Mouse (Mus musculus): ENCODE data around the gene Akr7a5. TPM values are rescaled to one million over a fixed set of nuclear protein-coding genes. Genes with fewer than 3 reads are reported as not detected.

The Akr7a5 gene
- total and polyA plus RNA-seq, 3 experiments = 39.4 to 43.2 TPM; not detected in 1

GRCm38 (mm10) chr4:139289017-139289416 lies 21.5 kb upstream of the Akr7a5 start:
- Histone ChIP-seq H3K4me1 (ENCODE audit: control insufficient read depth in 1 of 2, insufficient read depth in 2 of 2, low read length in 2 of 2) (no peaks in the 10 kb centered on the region), H3K27me3 (ENCODE audit: control insufficient read depth in 1 of 2, insufficient read depth in 2 of 2, low read length in 2 of 2) (no peaks in the 10 kb centered on the region), H3K27ac (ENCODE audit: control insufficient read depth, low read depth, low read length) (no peak overlapping the region), H3K9me3 (replicated peaks; ENCODE audit: insufficient read depth, low read length) (no peaks in the 10 kb centered on the region), H3K4me3 (ENCODE audit: control insufficient read depth in 1 of 2, insufficient read depth in 1 of 2, low read depth in 2 of 2, low read length in 2 of 2) (no peak overlapping the region), H3K9ac (ENCODE audit: control insufficient read depth, low read depth, low read length, poor library complexity, severe bottlenecking) (no peak overlapping the region), H3K36me3 (ENCODE audit: control insufficient read depth in 1 of 2, insufficient read depth in 2 of 2, low read length in 2 of 2) (no peaks in the 10 kb centered on the region; a peak in 2 of 4 replicates), H3K79me2 (ENCODE audit: control insufficient read depth, insufficient read depth, low read length, poor library complexity) (no peaks in the 10 kb centered on the region)
- TF ChIP-seq SMC3 (IDR thresholded peaks at IDR 0.05; ENCODE audit: low read depth, low read length) (peak; percentile 63), RAD21 (IDR thresholded peaks at IDR 0.05; ENCODE audit: low read depth, low read length) (peak; percentile 34), NELFE (IDR thresholded peaks at IDR 0.05; ENCODE audit: low read depth, low read length) (no peak), CTCF (IDR thresholded peaks at IDR 0.05 in 2 of 3, conservative IDR thresholded peaks at IDR 0.05 in 1 of 3; ENCODE audit: control insufficient read depth in 1 of 3, insufficient read depth in 1 of 3, low read depth in 2 of 3, low read length in 3 of 3, poor library complexity in 1 of 3, severe bottlenecking in 1 of 3) (peak; percentile 71 to 86 (median 79))
- peak; percentile 69 for DNase-seq (ENCODE audit: low read depth, low spot score)

- Histone ChIP-seq H3K4me3 (ENCODE audit: control insufficient read depth in 1 of 2, insufficient read depth in 1 of 2, low read depth in 2 of 2, low read length in 2 of 2) (no peak overlapping the region), H3K4me1 (ENCODE audit: control insufficient read depth in 1 of 2, insufficient read depth in 2 of 2, low read length in 2 of 2) (no peaks in the 10 kb centered on the region)
- TF ChIP-seq MAZ (IDR thresholded peaks at IDR 0.05; ENCODE audit: low read depth, low read length) = no peak
- no peak for TF ChIP-seq MYB (IDR thresholded peaks at IDR 0.05; ENCODE audit: low read depth, low read length)
- TF ChIP-seq CTCF (IDR thresholded peaks at IDR 0.05 in 2 of 3, conservative IDR thresholded peaks at IDR 0.05 in 1 of 3; ENCODE audit: control insufficient read depth in 1 of 3, insufficient read depth in 1 of 3, low read depth in 2 of 3, low read length in 3 of 3, poor library complexity in 1 of 3, severe bottlenecking in 1 of 3) = no peak
- no peak for TF ChIP-seq NRF1 (IDR thresholded peaks at IDR 0.05; ENCODE audit: insufficient read depth, low read depth, low read length, poor library complexity, severe bottlenecking)
Observed at GRCm38 (mm10) chr4:139291099-139291498, 19.4 kb upstream of the Akr7a5 start.

GRCm38 (mm10) chr4:139292038-139292437 lies 18.5 kb upstream of the Akr7a5 start:
- no peak for DNase-seq (ENCODE audit: low read depth, low spot score)
- no peaks in the 10 kb centered on the region; a peak in 2 of 4 replicates for H3K36me3 ChIP-seq (ENCODE audit: control insufficient read depth in 1 of 2, insufficient read depth in 2 of 2, low read length in 2 of 2)
- no peaks in the 10 kb centered on the region for H3K4me1 ChIP-seq (ENCODE audit: control insufficient read depth in 1 of 2, insufficient read depth in 2 of 2, low read length in 2 of 2)
- H3K4me3 ChIP-seq (ENCODE audit: control insufficient read depth in 1 of 2, insufficient read depth in 1 of 2, low read depth in 2 of 2, low read length in 2 of 2) = no peak overlapping the region
- H3K9me3 ChIP-seq (replicated peaks; ENCODE audit: insufficient read depth, low read length) = no peaks in the 10 kb centered on the region
- H3K27me3 ChIP-seq (ENCODE audit: control insufficient read depth in 1 of 2, insufficient read depth in 2 of 2, low read length in 2 of 2) = no peaks in the 10 kb centered on the region
- H3K27ac ChIP-seq (ENCODE audit: control insufficient read depth, low read depth, low read length) = no peak overlapping the region
- TF ChIP-seq ETS1 (IDR thresholded peaks at IDR 0.05; ENCODE audit: low read depth, low read length) (no peak), SIN3A (IDR thresholded peaks at IDR 0.05; ENCODE audit: low read length) (no peak), RAD21 (IDR thresholded peaks at IDR 0.05; ENCODE audit: low read depth, low read length) (no peak), MYC (IDR thresholded peaks at IDR 0.05; ENCODE audit: low read depth, low read length) (no peak), CHD1 (IDR thresholded peaks at IDR 0.05; ENCODE audit: low read depth, low read length) (no peak), TAL1 (IDR thresholded peaks at IDR 0.05; ENCODE audit: low read length) (no peak), JUND (IDR thresholded peaks at IDR 0.05; ENCODE audit: low read depth, low read length) (no peak), KAT2A (conservative IDR thresholded peaks at IDR 0.05; ENCODE audit: low read depth, low read length) (no peak)
- H3K9ac ChIP-seq (ENCODE audit: control insufficient read depth, low read depth, low read length, poor library complexity, severe bottlenecking) = no peak overlapping the region
- no peaks in the 10 kb centered on the region for H3K79me2 ChIP-seq (ENCODE audit: control insufficient read depth, insufficient read depth, low read length, poor library complexity)

More at GRCm38 (mm10) chr4:139291099-139291498, 19.4 kb upstream of the Akr7a5 start:
- no peaks in the 10 kb centered on the region; a peak in 2 of 4 replicates for H3K36me3 ChIP-seq (ENCODE audit: control insufficient read depth in 1 of 2, insufficient read depth in 2 of 2, low read length in 2 of 2)
- H3K27me3 ChIP-seq (ENCODE audit: control insufficient read depth in 1 of 2, insufficient read depth in 2 of 2, low read length in 2 of 2) = no peaks in the 10 kb centered on the region
- H3K27ac ChIP-seq (ENCODE audit: control insufficient read depth, low read depth, low read length) = no peak overlapping the region
- H3K79me2 ChIP-seq (ENCODE audit: control insufficient read depth, insufficient read depth, low read length, poor library complexity) = no peaks in the 10 kb centered on the region
- DNase-seq (ENCODE audit: low read depth, low spot score) = no peak
- no peak overlapping the region for H3K9ac ChIP-seq (ENCODE audit: control insufficient read depth, low read depth, low read length, poor library complexity, severe bottlenecking)
- H3K9me3 ChIP-seq (replicated peaks; ENCODE audit: insufficient read depth, low read length) = no peaks in the 10 kb centered on the region
